Mouse (Mus musculus) ES-Bruce4 (cell line): ENCODE measurements at regions not wholly inside any gene's neighbourhood (a gene's known extent, or its start where the extent isn't known, plus 50 kb on each side); places are given as distances from the start of the nearest gene placed in this dataset.
A peak's percentile ranks its signal among the peaks of the same experiment; 100 is the strongest.

ENCODE experiments used
- H3K27ac ChIP-seq: 2 replicates; pipeline ENCODE4 v1.5.1; 2012; ENCODE audit warnings: low read length, inconsistent platforms; ENCODE audit not compliant: insufficient read depth
- H3K27me3 ChIP-seq: 2 replicates; pipeline ENCODE4 v1.6.1; 2012; ENCODE audit warnings: mild to moderate bottlenecking, low read length, inconsistent platforms; ENCODE audit not compliant: control insufficient read depth, poor library complexity, insufficient read depth, severe bottlenecking
- H3K36me3 ChIP-seq: 2 replicates; pipeline ENCODE4 v1.6.1; 2012; ENCODE audit warnings: inconsistent platforms, mild to moderate bottlenecking, low read length, moderate library complexity; ENCODE audit not compliant: control insufficient read depth, poor library complexity, insufficient read depth, severe bottlenecking
- H3K4me1 ChIP-seq: one replicate; pipeline ENCODE4 v1.8.1; 2011; ENCODE audit warnings: low read length; ENCODE audit not compliant: control insufficient read depth, insufficient read depth
- H3K4me3 ChIP-seq: 2 replicates; pipeline ENCODE4 v1.5.1; 2011; ENCODE audit warnings: low read depth, mild to moderate bottlenecking, low read length
- H3K9ac ChIP-seq: 2 replicates; pipeline ENCODE4 v1.6.1; 2012; ENCODE audit warnings: low read depth, mild to moderate bottlenecking, inconsistent platforms; ENCODE audit not compliant: poor library complexity, severe bottlenecking
- H3K9me3 ChIP-seq: replicated peaks from 2 replicates; pipeline ENCODE4 v1.6.1; 2012; ENCODE audit warnings: mild to moderate bottlenecking, low read length, inconsistent platforms; ENCODE audit not compliant: control insufficient read depth, poor library complexity, insufficient read depth, severe bottlenecking
- CTCF ChIP-seq: IDR thresholded peaks from one replicate; pipeline ENCODE4 v1.8.1; 2011; ENCODE audit warnings: low read depth, low read length
- EP300 ChIP-seq: IDR thresholded peaks from 2 replicates; pipeline ENCODE4 v1.6.1; 2011; ENCODE audit warnings: low read depth, low read length; ENCODE audit not compliant: insufficient read depth
- POLR2A ChIP-seq: IDR thresholded peaks from one replicate; pipeline ENCODE4 v1.8.1; 2011; ENCODE audit warnings: low read length; ENCODE audit not compliant: insufficient read depth

- Histone ChIP-seq H3K9me3 (no peaks in the 10 kb centered on the region), H3K27me3 (no peaks in the 10 kb centered on the region), H3K36me3 (no peaks in the 10 kb centered on the region), H3K27ac (no peak overlapping the region), H3K4me1 (no peaks in the 10 kb centered on the region), H3K4me3 (no peak overlapping the region), H3K9ac (no peak overlapping the region)
- TF ChIP-seq CTCF = no peak
- TF ChIP-seq EP300 = no peak
- no peak for TF ChIP-seq POLR2A
These were observed 181.8 kb downstream of the Suds3 start for GRCm38 (mm10) chr5:116934151-116934550.

GRCm38 (mm10) chr5:116933105-116933504 is 182.8 kb downstream of the Suds3 start:
- no peaks in the 10 kb centered on the region for H3K4me1 ChIP-seq
- no peaks in the 10 kb centered on the region for H3K9me3 ChIP-seq
- H3K9ac ChIP-seq = no peak overlapping the region
- TF ChIP-seq CTCF = peak; percentile 68
- TF ChIP-seq POLR2A = no peak
- H3K36me3 ChIP-seq = no peaks in the 10 kb centered on the region
- no peak overlapping the region for H3K4me3 ChIP-seq
- H3K27me3 ChIP-seq = no peaks in the 10 kb centered on the region
- no peak overlapping the region for H3K27ac ChIP-seq

- no peaks in the 10 kb centered on the region for H3K27me3 ChIP-seq
- no peak overlapping the region for H3K9ac ChIP-seq
- no peak overlapping the region for H3K27ac ChIP-seq
- H3K4me1 ChIP-seq = no peaks in the 10 kb centered on the region
- H3K36me3 ChIP-seq = no peaks in the 10 kb centered on the region
- H3K9me3 ChIP-seq = no peaks in the 10 kb centered on the region
- no peak overlapping the region for H3K4me3 ChIP-seq
- TF ChIP-seq POLR2A (no peak), EP300 (no peak), CTCF (no peak)
These were observed 192.2 kb downstream of the Suds3 start for GRCm38 (mm10) chr5:116923761-116924160.

- Histone ChIP-seq H3K27ac (no peak overlapping the region), H3K27me3 (no peaks in the 10 kb centered on the region), H3K4me1 (no peaks in the 10 kb centered on the region), H3K4me3 (no peak overlapping the region), H3K36me3 (no peaks in the 10 kb centered on the region), H3K9ac (no peak overlapping the region), H3K9me3 (no peaks in the 10 kb centered on the region)
- TF ChIP-seq POLR2A (no peak), EP300 (no peak), CTCF (no peak)
These were observed 193.7 kb downstream of the Suds3 start for GRCm38 (mm10) chr5:116922059-116922671.

GRCm38 (mm10) chr5:116914876-116915275 is 201.0 kb downstream of the Suds3 start:
- H3K9me3 ChIP-seq = no peaks in the 10 kb centered on the region
- H3K9ac ChIP-seq = no peak overlapping the region
- no peaks in the 10 kb centered on the region for H3K36me3 ChIP-seq
- no peaks in the 10 kb centered on the region for H3K4me1 ChIP-seq
- TF ChIP-seq CTCF (no peak), EP300 (no peak), POLR2A (no peak)
- H3K27ac ChIP-seq = no peak overlapping the region
- H3K27me3 ChIP-seq = no peaks in the 10 kb centered on the region
- no peak overlapping the region for H3K4me3 ChIP-seq

- Histone ChIP-seq H3K9ac (no peak overlapping the region), H3K9me3 (peaks cover 3% of the 10 kb centered on the region; the same call in 1 of the 2 replicates), H3K27ac (no peak overlapping the region), H3K27me3 (no peaks in the 10 kb centered on the region), H3K4me1 (no peaks in the 10 kb centered on the region), H3K4me3 (no peak overlapping the region), H3K36me3 (no peaks in the 10 kb centered on the region)
- no peak for TF ChIP-seq POLR2A
- no peak for TF ChIP-seq EP300
- no peak for TF ChIP-seq CTCF
These were observed 215.1 kb downstream of the Suds3 start for GRCm38 (mm10) chr5:116900846-116901245.

- no peaks in the 10 kb centered on the region for H3K27me3 ChIP-seq
- no peaks in the 10 kb centered on the region for H3K4me1 ChIP-seq
- TF ChIP-seq EP300 (no peak), POLR2A (no peak), CTCF (no peak)
- H3K4me3 ChIP-seq = no peak overlapping the region
- no peak overlapping the region for H3K9ac ChIP-seq
- H3K27ac ChIP-seq = no peak overlapping the region
- no peaks in the 10 kb centered on the region for H3K9me3 ChIP-seq
- no peaks in the 10 kb centered on the region for H3K36me3 ChIP-seq
These were observed 218.5 kb downstream of the Suds3 start for GRCm38 (mm10) chr5:116897391-116897790.
